Mouse (Mus musculus) spleen, postnatal 4 days (tissue): ENCODE data around the gene Efna5.

ENCODE experiments used
- DNase-seq, 2 experiments: peaks; one replicate each; pipeline ENCODE4 v3.0.0; 2022; ENCODE audit warnings: low spot score in 2 of 2

Efna5 gene

DNA sequence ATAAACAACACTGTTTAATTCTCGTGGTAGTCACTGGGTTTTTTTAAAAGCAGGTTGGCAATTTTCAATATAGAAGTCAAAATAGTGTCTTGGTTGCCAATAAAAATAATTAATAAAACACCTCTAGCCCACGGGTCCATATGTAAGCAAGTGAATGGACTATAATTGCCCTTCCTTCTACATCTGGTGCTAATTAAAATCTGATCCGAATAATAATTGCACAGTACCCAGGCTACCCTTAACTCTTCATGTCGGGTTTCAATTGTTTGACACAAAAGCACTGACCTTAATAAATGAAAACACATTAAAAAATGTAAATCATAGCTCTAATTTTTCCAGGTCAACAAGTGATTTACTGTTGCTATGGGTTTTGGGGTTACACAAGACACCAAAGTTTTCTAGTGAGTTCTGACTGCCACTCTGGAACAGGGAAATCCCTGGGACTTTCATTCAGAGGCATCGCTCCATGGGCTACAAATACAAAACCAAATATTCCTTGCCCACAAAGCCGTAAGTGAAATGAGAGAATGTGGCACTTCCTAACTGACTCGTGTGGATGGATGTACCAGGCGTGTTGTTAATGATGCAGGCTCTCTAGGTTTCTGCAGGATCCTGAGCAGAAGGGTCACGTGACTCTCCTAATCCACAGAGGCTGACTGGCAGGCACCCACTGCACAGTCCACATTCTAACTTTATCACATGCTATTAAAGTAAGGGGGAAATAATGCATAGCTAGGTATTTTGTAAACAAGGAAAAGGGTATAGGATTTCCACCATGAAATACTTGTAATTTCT is 178.9 kb downstream of the Efna5 start:
- no peak for DNase-seq

GRCm38 (mm10) chr17:62700791-62701602 is 180.1 kb downstream of the Efna5 start:
- DNase-seq, result no peak

GRCm38 (mm10) chr17:62694958-62695437 is 186.1 kb downstream of the Efna5 start:
- DNase-seq, result no peak

DNA sequence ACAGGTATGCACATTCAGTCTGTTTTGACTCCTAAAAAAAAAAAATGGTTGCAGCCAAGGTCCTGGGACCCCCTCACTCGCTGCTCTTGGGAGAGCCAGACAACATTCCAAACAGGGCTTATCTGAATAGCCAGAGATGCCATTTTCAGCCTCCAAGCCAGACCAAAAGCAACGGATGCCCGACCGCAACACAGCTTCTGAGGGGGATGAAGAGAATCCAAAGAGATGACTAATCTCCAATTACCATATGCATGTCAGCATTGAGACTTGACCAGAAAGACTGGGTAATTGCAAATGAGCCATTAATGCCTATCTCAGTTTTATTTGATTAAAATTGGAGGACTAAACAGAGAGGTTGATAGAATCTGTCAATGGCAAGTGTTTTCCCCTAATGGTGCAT is 188.9 kb downstream of the Efna5 start:
- no peak for DNase-seq

DNA sequence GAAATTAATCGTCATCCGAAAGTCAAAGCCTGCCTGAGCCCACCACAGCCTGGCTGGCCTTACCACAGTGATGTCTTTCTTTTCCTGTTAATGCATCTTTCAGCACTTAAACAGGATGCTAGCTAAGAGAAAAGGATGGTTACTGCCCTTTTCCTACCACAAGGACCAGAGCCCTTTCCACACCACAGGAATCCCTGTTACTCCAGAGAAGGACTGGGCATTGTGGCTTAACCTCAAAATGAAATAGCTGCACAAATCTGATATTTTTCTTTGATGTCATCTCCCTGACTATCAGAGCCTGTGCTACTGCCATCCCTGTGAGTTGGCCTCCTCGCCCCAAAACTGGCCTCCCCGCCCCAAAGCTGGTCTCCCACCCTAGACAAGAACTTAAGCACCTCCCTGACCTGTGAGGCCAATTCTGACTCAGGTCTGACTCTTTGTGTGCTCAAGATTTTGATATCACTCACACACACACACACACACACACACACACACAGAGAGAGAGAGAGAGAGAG is 189.9 kb downstream of the Efna5 start:
- DNase-seq, result no peak

GRCm38 (mm10) chr17:62690256-62690655 is 190.9 kb downstream of the Efna5 start:
- DNase-seq, result no peak

DNA sequence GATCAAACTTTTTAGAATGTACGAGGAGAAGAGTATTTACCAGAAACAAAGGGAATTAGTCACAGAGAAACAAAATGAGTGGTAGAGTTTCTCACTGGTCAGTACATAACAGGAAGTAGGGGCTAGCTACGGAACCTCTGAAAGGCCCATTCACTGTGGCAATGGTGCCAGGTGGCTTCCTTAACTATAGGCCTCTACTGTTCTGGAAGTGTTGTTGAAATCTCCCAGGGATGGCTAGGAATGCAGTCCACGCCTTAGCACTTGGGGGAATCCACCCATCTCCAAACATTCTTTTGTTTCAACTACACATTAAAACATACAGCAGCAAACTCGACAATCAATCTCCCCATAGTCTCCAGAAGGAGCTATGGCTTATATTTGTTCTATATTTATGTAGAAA is 191.5 kb downstream of the Efna5 start:
- no peak for DNase-seq

DNA sequence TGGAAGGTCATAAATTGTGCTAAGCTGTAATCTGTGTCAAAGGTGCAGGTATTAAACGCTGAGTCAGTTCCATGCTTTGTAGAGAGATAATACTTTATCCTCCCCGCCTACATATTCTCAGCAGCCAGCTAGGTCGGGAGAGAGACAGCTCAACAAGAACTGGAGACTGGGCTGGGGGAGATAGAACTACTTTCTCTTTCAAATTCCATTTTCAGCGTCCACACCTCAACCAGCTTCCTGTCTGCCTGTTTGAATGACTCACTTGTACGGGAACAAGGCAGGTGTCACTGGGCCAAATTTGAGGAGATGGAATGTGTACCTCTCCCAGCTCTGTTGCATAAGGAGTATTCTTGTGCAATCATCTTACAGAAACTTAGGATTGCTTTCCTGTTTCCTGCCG is 193.7 kb downstream of the Efna5 start:
- DNase-seq, result no peak

DNA sequence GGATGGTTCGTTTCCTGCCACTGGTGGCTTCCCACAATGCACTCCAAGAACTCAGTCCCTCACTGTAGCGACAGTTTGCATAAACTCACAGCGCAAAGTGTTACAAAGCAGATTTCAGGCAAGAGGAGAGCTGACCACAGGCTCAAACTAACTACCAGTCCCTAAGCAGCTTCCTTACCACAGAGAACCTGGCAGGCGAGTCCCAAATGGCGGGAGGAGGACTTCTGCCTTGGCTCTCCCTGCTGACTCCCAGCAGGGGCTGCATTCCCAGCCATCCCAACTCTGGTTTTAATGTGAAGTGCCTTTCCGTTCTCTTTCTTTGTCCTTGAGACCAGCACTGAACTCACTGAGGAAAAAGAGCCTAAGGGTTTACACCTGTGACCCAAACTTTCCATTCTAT is 195.9 kb downstream of the Efna5 start:
- DNase-seq, result no peak

DNA sequence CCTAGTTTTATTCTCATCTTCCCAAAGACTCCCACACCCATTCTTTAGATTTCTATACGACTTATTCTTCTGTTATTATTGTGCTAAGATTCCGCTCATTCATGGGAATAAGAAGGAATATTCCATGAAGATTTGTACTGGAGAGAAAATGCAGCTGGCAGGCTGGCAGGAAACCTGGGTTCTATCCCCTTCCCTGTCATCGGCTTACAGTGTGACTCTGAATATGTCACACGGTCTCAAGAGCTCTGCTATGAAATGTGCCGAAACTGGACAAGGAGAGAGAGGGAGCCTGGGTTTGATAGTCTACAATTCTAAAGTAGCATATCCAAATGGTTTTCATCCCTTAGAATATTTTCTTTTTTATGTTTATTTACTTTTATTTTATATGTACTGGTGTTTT is 198.0 kb downstream of the Efna5 start:
- no peak for DNase-seq

GRCm38 (mm10) chr17:62681726-62682125 is 199.4 kb downstream of the Efna5 start:
- DNase-seq, result no peak

DNA sequence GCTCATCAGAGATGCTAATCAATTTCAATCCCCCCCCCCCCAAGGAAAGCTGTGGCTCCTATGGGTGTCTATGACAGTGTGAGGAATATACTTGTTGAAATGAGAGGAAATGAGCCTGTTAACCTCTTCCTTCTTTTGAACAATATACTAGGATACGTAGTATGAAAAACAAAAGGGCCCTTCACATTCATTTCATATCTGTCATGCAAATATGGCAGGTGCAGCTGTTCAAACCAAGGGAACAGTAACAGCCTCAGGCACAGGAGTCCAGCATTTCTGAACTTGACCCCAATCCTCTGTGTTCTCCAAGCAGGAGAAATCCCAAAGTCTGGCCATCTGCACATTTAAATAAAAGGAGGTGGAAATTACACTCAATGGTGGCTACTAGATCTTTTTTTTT is 200.4 kb downstream of the Efna5 start:
- DNase-seq, result no peak

DNA sequence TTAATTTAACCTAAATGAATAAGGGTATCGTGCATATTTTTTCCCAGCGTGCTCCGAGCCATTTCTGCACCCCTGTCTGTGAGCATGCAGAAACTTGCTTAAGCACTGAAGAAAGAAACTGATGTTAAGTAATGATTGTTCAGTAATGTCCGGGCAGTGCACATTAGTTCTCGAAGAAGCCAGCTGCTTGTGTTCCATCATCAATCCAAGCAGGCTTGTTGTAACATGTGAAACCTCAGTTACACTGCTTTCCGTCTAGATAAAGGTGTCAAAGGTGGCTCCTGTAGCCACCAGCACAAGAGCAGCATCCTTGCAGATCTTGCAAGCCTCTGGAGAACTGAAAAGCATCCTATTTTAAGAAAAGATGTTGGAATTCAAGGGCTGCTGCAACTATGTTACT is 204.3 kb downstream of the Efna5 start:
- DNase-seq, result no peak

GRCm38 (mm10) chr17:62676409-62676808 is 204.7 kb downstream of the Efna5 start:
- no peak for DNase-seq

DNA sequence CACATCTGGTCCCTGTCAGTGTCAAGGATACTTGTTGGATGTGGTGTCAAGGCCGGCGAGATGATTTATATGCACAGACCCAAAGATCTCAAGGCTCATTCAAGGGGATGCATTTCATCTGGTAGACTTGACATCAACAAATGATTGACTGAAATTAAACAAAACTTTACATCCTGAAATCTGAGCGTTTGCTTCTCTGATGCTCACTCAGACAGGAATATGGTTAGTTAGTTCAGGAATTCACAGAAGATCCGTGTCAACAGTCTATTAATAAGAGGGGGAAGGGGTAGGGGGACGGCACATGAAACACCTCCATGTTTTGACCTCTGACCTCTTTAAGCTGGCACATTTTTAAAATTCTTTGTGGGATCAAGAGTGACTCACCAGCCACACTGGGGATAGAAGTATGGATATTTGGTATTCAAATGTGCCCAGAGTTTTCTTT is 205.3 kb downstream of the Efna5 start:
- no peak for DNase-seq

GRCm38 (mm10) chr17:62672068-62672467 is 209.0 kb downstream of the Efna5 start:
- no peak for DNase-seq

DNA sequence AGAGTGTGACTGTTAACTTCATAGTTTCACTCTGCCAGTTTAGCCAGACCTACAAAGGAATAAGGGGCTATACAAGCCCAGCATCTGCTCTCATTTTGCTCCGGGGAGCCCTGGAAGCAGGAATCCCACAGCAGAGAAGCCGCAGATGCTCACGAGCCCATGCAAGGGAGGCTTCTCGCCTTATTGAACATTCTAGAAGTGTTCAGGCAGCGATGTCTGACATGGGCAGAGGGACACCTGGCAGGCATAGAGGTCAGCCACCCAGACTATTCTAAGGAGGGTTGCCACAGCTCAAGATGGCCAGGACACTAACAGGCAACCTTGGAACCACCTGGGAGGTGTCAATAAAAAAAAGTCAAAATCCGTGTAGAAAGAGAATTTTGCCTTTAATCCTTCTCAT is 214.4 kb downstream of the Efna5 start:
- DNase-seq, result no peak

- no peak for DNase-seq
These were observed 215.3 kb downstream of the Efna5 start for GRCm38 (mm10) chr17:62665823-62666222.

DNA sequence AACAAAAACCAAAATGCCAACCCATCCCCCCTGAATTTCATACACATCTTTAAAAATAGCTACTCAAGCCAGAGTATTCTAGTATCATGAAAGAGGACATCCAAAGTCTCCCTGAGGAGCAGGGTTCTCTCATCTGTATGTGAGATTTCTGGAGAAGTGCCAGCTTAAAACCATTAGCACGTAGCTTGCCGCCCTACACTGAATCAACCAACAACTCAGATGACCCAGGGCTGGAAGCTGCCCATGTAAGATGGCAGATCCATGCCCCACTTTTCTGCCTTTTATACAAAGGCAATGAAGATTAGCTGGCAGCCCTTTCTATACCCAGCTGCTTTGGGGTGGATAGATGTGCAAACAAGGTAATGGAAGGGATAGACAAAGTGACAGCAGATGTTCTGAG is 216.4 kb downstream of the Efna5 start:
- no peak for DNase-seq

GRCm38 (mm10) chr17:62661801-62662200 is 219.3 kb downstream of the Efna5 start:
- no peak for DNase-seq

- DNase-seq, result no peak
These were observed 221.5 kb downstream of the Efna5 start for GRCm38 (mm10) chr17:62659501-62660175.
